Mouse (Mus musculus): Measurements from ENCODE around the gene Gpr107. TPM values are rescaled to one million over a fixed set of nuclear protein-coding genes. Genes with fewer than 3 reads are reported as not detected.
A peak's percentile ranks its signal among the peaks of the same experiment; 100 is the strongest.

The Gpr107 gene
- total RNA-seq, 2 experiments from 2014 or later: 41.7 to 56.4 TPM

- no peak for DNase-seq
These were observed 49.7 kb downstream of the Gpr107 start for GRCm38 (mm10) chr2:31201851-31202250.

GRCm38 (mm10) chr2:31202357-31202756 is 50.2 kb downstream of the Gpr107 start:
- no peak for DNase-seq

- peak; percentile 37 for DNase-seq
These were observed 50.8 kb downstream of the Gpr107 start for GRCm38 (mm10) chr2:31202956-31203355.

GRCm38 (mm10) chr2:31204677-31205076 is 52.6 kb downstream of the Gpr107 start:
- DNase-seq: no peak

GRCm38 (mm10) chr2:31206211-31206610 is 54.1 kb downstream of the Gpr107 start:
- no peak for DNase-seq

- DNase-seq: no peak
These were observed 54.8 kb downstream of the Gpr107 start for GRCm38 (mm10) chr2:31206882-31207281.

GRCm38 (mm10) chr2:31208544-31209142 is 56.5 kb downstream of the Gpr107 start:
- DNase-seq: no peak

- DNase-seq: peak; percentile 76
These were observed 57.4 kb downstream of the Gpr107 start for GRCm38 (mm10) chr2:31209525-31209924.

- DNase-seq: no peak
These were observed 58.2 kb downstream of the Gpr107 start for GRCm38 (mm10) chr2:31210144-31210847.

GRCm38 (mm10) chr2:31211204-31211603 is 59.1 kb downstream of the Gpr107 start:
- DNase-seq: no peak

- DNase-seq: no peak
These were observed 62.2 kb downstream of the Gpr107 start for GRCm38 (mm10) chr2:31214211-31214796.

- DNase-seq: no peak
These were observed 66.5 kb downstream of the Gpr107 start for GRCm38 (mm10) chr2:31218611-31219010.

GRCm38 (mm10) chr2:31219470-31219869 is 67.4 kb downstream of the Gpr107 start:
- no peak for DNase-seq

- DNase-seq: no peak
These were observed 68.7 kb downstream of the Gpr107 start for GRCm38 (mm10) chr2:31220844-31221243.

- DNase-seq: no peak
These were observed 69.5 kb downstream of the Gpr107 start for GRCm38 (mm10) chr2:31221582-31221981.

GRCm38 (mm10) chr2:31228768-31229311 is 76.7 kb downstream of the Gpr107 start:
- no peak for DNase-seq

GRCm38 (mm10) chr2:31239203-31239696 is 87.1 kb downstream of the Gpr107 start:
- DNase-seq: no peak

GRCm38 (mm10) chr2:31239833-31240232 is 87.7 kb downstream of the Gpr107 start:
- peak; percentile 56 for DNase-seq

- no peak for DNase-seq
These were observed 89.5 kb downstream of the Gpr107 start for GRCm38 (mm10) chr2:31241639-31242038.

- no peak for DNase-seq
These were observed 92.1 kb downstream of the Gpr107 start for GRCm38 (mm10) chr2:31244216-31244615.

GRCm38 (mm10) chr2:31245051-31245450 is 92.9 kb downstream of the Gpr107 start:
- peak; percentile 72 for DNase-seq

- DNase-seq: peak; percentile 84
These were observed 93.5 kb downstream of the Gpr107 start, which contains the start of gene Ncs1 for GRCm38 (mm10) chr2:31245491-31246141. Ncs1 (plus strand) TSS chr2:31245823.
